Mouse (Mus musculus) layer of hippocampus, adult 9-11 months (tissue): ENCODE results near the gene Atpaf2.
"Not testable (repeated sequence)": the region's sequence is repeated elsewhere in the genome, so short reads cannot be mapped to it uniquely, and the experiment has no call there.

Experiments
- DNase-seq: peaks from one replicate; pipeline ENCODE4 v3.0.0; 2022

The Atpaf2 gene

GRCm38 (mm10) chr11:60417717-60418472 is at the start of gene Atpaf2:
Gene Atpaf2 (minus strand): TSS chr11:60418457.
- DNase-seq, result peak; percentile 28

GRCm38 (mm10) chr11:60465943-60466380 is 47.7 kb upstream of the Atpaf2 start:
- DNase-seq, result no peak

- DNase-seq, result no peak
Observed at GRCm38 (mm10) chr11:60457973-60458372, 39.7 kb upstream of the Atpaf2 start.

- DNase-seq, result no peak
Observed at GRCm38 (mm10) chr11:60454745-60455087, 36.5 kb upstream of the Atpaf2 start.

- peak; percentile 80 for DNase-seq
Observed at GRCm38 (mm10) chr11:60454080-60454744, 36.0 kb upstream of the Atpaf2 start, which contains the start of gene Drg2. Gene Drg2 (plus strand): TSS chr11:60454591.

GRCm38 (mm10) chr11:60444007-60444406 is 25.8 kb upstream of the Atpaf2 start:
- DNase-seq, result no peak

- DNase-seq, result peak; percentile 44
Observed at GRCm38 (mm10) chr11:60442896-60443295, 24.6 kb upstream of the Atpaf2 start.

GRCm38 (mm10) chr11:60440176-60440575 is 21.9 kb upstream of the Atpaf2 start:
- no peak for DNase-seq

GRCm38 (mm10) chr11:60439621-60440020 is 21.4 kb upstream of the Atpaf2 start:
- DNase-seq, result not testable (repeated sequence)

- DNase-seq, result no peak
Observed at GRCm38 (mm10) chr11:60436618-60437017, 18.4 kb upstream of the Atpaf2 start.

- no peak for DNase-seq
Observed at GRCm38 (mm10) chr11:60435133-60435532, 16.9 kb upstream of the Atpaf2 start.

- DNase-seq, result no peak
Observed at GRCm38 (mm10) chr11:60433501-60433900, 15.2 kb upstream of the Atpaf2 start.

- no peak for DNase-seq
Observed at GRCm38 (mm10) chr11:60427628-60428027, 9.4 kb upstream of the Atpaf2 start.

- DNase-seq, result no peak
Observed at GRCm38 (mm10) chr11:60426417-60426816, 8.2 kb upstream of the Atpaf2 start.

- DNase-seq, result no peak
Observed at GRCm38 (mm10) chr11:60423006-60423405, 4.7 kb upstream of the Atpaf2 start.

- no peak for DNase-seq
Observed at GRCm38 (mm10) chr11:60422046-60422668, 3.9 kb upstream of the Atpaf2 start.

GRCm38 (mm10) chr11:60418473-60418803 is 181 bp upstream of the Atpaf2 start:
- DNase-seq, result no peak

GRCm38 (mm10) chr11:60416963-60417716 is 1.1 kb downstream of the Atpaf2 start, which contains the start of gene Gid4:
Gene Gid4 (plus strand): TSS chr11:60417145.
- DNase-seq, result peak; percentile 99

- no peak for DNase-seq
Observed at GRCm38 (mm10) chr11:60416590-60416962, 1.7 kb downstream of the Atpaf2 start.

- DNase-seq, result no peak
Observed at GRCm38 (mm10) chr11:60412921-60413320, 5.3 kb downstream of the Atpaf2 start.

- peak; percentile 57 for DNase-seq
Observed at GRCm38 (mm10) chr11:60412173-60412572, 6.1 kb downstream of the Atpaf2 start.

GRCm38 (mm10) chr11:60406606-60407005 is 11.7 kb downstream of the Atpaf2 start:
- DNase-seq, result peak; percentile 27

GRCm38 (mm10) chr11:60397172-60397571 is 21.1 kb downstream of the Atpaf2 start:
- DNase-seq, result peak; percentile 20
